Mouse (Mus musculus): ENCODE data around the gene Bag6.

The Bag6 gene

DNA sequence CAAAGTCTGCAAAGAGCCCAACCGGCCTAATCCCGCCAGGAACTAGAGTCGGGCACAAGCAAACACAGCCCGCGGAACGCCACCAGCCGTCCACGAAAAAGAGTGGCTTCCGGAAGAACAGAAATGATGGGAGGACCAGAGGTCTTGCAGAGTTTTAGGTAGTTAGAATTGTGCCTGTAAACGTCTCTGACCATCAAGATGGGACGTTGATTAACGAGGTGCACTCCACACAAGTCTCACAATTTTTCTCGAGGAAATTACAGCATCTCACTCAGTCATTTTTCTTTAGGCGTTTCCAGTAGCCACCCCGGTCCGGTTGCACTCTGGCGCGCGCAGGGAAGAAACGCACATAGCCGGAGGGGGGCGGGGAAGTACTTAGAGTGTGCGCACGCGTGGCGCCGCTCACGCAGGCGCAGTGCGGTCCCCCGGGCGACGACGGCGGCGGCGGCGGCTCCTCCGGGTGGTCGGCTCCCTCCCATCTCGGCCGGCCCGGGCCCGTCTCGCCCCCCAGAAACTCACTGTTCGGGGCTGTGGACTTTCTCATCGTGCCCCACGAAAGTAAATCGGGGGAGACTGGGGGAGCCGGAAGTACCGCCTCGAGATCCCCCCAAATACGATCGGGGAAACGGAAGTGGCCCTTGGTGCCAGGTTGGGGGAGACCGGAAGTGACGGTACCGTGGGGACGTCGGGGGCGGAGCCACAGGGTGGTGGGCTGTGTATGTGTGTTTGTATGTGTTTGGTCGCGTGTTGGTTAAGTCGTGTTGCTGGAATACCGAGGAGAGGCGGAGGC is at the start of gene Bag6:
TSS of gene Bag6 (plus strand) at position 378 of the 790 bp plus-strand sequence.
- DNase-seq: peak; percentile 93 to 94

DNA sequence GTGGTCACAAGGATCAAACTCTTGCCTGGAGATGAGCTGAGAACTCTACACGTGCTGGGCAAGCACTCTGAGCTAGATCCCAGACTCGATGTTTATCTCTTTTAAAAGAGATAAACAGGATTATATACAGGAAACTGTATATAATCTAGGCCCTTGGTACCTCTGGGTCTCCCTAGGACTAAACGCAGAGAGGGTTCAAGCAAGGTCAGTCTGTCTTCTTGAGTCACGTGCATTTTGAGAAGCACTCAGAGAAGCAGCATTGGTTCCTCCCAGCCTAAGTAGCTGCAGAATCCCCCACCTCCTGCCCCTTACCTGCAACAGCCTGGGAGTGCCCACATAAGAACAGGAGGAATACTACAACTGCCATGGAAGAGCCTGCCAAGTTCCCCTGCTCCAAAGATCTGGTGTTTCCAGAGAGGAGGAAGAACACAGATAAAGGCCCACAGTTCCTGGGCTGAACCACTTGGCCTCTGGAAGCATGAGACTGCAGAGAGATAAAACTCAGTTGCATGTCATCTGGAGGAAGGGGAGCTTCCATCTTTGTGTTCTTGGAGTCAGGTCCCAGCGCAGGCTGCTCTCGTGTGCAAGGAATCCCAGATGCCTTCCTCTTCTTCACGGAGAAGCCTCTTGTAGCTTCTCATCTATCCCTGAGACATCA is 49.6 kb upstream of the Bag6 start, which contains the start of gene Ly6g6f:
TSS of gene Ly6g6f (minus strand) at position 403 of the 658 bp plus-strand sequence.
- no peak for DNase-seq

DNA sequence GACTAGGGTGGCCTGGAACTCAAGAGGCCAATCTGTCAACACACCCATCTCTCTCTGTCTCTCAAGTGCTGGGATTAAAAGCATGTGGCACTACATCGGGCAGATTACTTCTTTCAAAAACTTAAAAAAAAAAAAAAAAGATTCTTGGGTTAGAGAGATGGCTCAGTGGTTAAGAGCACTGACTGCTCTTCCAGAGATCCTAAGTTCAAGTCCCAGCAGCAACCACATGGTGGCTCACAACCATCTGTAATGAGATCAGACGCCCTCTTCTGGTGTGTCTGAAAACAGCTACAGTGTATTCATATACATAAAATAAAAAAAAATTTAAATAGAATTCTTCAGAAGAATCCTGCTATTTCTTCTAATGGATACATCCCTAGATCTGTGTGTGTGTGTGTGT is 46.8 kb upstream of the Bag6 start:
- no peak for DNase-seq

DNA sequence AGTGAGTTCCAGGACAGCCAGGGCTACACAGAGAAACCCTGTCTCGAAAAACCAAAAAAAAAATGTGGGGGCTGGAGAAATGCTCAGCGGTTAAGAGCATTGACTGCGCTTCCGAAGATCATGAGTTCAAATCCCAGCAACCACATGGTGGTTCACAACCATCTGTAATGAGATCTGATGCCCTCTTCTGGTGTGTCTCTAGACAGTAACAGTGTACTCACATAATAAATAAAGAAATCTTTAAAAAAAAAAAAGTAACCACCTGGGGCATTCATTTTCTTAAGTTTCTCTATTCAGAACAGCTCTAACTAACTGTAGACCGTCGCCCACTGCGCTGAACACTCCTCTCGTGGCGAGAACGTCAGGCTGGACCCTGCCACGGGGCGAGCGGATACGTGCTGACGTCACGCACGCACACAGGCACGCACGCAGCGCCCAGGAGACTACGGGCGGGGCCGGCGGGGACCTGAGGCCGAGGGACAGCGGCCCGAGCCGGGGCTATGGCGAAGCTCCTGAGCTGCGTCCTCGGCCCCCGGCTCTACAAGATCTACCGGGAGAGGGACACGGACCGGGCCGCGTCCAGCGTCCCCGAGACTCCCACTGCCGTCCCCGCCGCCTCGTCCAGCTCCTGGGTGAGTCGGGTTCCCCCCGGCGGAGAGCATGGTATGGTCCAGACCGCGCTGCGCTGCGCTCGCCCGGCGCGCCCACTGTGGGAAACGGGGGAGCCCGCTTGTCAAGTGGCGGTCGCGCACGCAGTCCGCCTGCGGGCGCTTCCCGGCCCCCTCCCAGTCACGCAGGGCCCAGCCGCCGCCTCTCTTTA is 45.9 kb upstream of the Bag6 start, which contains the start of gene Abhd16a:
TSS of gene Abhd16a (plus strand) at position 439 of the 820 bp plus-strand sequence.
- peak; percentile 93 to 96 for DNase-seq

DNA sequence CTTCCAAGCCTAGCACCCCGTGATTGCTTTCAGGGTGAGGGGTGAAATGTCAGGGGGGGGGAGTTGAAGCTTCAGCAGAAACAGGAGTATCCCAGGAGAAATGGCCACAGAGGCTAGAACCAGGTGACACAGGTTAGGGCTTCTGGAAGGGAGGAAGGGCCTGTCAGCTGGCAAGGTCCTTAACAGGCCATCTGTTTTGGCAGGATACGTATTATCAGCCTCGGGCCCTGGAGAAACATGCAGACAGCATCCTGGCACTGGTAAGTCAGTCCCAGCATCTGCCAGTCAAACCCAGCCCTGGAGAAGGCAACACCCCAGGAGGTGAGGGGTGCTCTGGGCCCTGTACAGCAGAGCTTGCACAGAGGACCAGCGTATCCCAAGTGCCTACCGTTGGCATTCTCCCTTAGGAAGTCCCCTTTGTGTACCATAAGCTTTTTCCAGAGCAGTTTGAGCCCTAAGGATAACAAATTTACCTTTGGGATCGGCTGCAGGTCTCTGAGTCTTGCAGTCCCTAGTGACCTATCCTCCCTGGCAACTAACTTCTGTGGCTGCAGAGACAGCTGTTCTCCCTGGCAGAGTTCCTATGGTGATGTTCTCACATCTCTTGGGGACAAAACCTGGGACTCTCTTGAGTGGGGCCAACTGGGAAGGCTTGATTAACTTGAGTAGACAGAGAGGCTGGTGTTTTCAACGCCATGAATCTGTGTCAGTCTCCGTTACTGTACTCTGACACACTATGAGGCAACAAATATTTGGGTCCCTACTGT is 44.6 kb upstream of the Bag6 start:
- DNase-seq: no peak

DNA sequence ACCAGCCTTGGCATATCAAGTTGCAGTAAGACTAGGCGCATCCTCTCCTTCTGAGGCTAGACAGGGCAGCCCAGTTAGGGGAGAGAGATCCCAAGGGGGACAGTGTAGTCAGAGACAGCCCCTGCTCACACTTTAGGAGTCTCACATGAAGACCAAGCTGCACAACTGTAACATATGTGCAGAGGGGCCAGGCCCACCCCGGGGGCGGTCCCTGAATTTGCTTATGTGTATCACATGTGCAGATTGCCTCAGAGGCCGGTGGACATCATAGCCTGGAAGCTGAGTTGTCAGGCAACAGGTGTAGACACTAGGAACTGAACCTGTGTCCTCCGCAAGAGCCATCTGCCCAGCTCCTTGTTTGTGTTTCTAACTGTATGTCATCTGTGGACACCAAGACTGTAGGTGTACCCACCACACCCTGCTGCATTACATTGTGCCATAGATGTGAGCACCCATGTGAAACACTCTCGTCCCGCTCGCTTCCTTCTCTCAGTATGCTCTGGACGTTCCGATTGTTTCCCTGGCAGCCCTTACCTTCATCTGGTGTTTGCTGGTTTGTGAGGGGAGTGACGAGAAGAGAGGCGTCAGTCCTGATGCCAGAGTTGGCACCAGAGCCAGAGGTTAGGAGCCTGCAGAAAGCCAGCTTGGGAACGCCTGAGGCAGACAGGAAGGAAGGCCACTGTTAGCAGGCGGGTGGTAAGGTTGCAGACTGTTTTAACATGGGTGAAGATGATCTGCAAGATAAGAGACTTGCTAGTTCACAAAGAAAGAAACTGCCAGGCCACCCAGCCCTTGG is 42.4 kb upstream of the Bag6 start:
- DNase-seq: no peak

DNA sequence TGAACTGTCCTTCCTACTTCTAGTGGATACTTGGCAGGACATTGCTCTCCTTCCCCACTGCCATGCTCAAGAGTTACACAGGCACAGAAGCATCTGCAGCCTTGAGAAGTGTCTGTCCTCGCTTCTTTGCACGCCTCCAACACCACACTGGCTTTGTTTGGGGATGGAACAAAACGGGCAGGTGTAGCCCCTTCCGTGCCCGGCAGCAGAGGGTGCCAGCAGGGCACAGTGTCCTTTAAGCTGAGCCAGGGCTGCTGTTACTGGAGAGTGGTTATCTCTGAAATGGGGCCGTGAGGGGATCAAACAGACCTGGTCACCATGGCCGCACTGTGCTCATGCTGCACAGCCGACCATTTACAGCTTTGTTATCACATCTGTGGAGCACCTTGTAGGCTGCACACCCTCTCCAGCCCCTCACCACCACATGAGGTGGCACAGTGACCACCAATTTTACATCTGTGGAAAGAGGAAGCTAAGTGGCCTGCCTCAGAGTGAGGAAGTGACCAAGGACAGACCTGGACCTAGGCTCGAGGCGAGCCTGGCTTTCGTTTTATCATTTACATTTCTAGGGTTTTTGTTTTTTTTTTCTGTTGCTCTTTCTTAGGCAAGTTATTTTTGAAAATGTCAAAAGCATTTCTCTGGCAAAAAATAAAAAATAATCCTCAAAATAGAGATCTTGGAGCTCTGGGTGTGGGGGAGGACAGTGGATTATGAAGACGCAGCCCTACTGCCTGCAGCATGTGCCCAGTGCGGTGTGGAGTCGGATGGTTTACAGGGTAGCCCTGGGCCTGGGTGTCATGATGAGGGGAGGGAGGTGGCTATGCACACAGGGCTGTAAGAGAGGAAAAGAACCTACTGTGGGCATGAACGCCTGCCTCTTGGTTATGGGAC is 40.3 kb upstream of the Bag6 start:
- no peak for DNase-seq

DNA sequence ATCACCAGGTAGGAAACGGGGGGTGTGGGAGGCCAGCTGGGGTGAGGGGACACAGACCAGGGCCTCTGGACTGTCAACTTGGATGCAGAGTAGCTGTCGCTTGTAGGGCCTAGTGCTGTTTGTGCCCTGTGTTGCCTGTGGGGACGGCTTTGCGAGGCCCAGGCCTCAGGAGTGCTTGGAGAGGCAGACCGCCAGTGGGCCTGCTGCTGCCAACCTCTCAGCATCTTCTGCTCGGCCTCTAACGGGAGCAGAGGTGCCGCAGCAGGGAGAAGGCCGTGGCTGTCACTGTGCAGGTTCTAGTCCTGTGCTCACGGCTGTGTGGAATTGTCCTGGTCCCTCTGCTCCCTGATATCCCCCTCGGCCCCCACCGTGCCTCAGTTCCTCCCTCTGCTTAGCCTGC is 38.4 kb upstream of the Bag6 start:
- no peak for DNase-seq

DNA sequence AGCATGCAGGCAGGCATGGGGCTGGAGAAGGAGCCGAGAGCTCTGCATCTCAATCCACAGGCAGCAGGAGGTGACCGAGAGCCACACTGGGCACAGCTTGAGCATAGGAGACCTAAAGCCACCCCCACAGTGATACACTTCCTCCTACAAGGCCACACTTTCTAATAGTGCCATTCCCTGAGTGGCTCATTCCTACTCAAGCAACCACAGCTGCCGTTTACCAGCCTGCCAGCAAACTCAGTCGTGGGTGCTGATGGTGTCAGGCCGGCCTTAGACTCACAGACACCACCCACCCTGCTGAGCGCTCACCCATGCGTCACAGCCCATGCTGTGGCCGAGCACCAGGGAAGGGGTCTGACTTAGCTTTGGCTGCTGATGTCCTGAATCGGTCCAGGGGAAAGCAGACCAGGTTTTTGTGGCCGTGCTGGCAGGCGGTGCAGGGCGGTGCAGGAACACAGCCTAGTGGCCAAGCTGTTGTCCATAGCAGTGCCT is 37.8 kb upstream of the Bag6 start:
- DNase-seq: peak in 1 of 2 experiments; percentile 23

DNA sequence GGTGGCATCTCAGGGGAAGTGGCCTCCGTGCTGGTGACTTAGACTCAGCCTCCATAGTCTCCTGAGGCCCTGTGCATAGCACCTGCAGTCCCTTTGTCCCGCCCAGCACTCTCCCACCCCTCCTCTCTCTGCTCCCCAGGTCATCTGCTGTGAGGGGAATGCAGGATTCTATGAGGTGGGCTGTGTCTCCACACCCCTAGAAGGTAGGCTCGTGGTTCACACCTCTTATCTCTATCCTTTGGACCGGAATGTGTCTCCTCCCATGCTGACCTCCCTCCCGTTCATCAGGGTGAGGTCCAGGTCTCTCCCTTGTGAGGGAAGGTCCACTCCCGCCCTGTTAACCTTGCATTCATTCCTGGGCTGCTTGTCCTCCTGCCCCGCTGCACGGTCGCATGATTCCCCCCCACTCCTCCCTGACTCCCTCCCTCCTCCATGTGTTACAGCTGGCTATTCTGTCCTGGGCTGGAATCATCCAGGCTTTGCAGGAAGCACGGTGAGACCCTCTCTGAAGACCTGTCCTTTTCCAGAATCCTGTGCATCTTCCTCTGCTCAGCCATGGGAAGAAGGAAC is 34.7 kb upstream of the Bag6 start:
- no peak for DNase-seq

DNA sequence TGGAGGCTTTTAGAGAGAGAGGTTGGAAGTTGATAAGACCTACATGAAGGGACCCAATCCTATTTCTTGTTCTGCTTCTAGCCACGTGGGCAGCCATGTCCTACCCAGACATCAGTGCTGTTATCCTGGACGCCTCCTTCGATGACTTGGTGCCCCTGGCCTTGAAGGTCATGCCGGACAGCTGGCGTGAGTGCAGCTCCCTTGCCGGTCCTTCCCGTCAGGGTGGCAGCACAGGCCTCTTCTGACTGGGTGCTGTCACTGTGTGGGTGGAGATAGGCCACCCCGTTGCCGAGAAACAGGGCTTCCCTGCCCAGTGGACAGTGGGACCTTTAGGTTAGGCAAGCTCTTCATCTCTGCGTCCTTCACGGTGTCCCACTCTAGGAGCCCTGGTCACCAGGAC is 33.8 kb upstream of the Bag6 start:
- DNase-seq: no peak

DNA sequence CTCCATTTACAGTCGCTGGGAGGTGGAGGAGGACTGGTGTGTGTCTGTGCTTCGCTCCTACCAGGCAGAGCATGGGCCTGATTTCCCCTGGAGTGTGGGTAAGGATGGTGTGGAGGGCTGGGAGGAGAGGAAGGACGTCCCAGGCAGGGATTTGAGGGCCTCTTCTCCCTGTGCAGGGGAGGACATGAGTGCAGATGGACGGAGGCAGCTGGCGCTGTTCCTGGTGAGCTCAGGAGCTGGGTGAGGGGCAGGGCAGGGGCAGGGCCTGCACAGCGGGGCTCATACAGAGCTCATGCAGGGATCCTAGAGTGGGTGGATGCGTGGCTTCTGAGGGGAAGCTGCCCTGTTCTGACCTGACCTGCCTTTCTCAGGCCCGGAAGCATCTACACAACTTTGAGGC is 32.7 kb upstream of the Bag6 start:
- no peak for DNase-seq

DNA sequence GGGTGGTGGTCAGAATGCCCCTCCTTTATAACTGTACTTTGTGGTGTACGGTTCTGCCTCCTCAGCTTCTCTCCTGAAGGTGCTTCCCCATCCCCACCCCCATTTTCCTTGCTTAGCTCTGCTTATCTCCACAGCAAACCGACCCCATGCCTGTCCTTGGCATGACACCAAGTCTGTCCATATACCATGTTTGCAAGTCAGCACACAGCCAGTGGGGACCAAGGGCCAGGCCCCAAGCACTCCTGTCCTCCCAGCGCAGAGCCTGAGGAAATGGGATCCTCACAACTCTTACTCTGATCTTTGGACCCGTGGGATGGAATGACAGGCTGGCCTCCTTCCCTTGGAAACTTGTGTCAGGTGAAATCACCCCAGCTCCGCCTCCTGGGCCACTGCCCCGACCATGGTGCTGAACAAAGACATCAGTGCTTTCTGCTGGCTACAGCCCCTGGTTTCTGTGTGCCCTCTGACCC is 31.7 kb upstream of the Bag6 start:
- no peak for DNase-seq

DNA sequence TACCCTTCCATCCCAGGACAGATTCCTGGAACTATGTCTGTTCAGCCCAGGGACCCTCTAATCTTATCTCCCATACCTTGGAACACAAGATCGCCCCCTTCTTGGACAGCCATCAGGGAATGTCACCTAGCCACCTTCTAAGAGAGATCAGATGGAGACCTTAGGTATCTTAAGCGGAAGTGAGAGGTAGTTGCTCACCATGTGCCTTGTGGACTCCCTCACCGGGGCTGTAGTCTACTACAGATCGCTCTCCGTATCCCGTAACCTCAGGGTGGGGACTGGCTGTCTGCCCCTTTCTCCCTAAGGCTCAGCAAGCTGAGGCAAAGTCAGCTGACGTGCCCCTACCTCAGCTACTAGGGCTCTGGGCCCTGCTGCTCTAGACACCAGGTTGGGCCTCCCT is 30.9 kb upstream of the Bag6 start:
- no peak for DNase-seq

DNA sequence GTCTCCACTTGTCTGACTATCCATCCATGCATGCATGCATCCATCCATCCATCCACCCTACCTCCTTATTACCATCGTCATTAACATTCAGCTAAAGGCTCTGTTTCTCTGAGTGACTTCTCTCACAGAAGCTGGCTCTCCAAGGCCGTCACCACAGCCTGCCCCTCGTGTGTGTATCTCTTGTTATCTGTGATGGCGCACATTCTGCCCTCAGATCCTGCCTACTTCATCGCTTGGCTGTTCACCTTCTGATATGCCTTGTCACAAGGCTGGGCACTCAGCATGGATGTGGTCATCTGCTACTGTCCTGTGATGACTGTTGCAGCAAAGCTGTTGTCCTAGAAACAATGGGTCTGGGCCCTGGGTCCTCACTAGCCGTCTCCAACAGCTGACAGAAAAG is 30.2 kb upstream of the Bag6 start:
- no peak for DNase-seq

DNA sequence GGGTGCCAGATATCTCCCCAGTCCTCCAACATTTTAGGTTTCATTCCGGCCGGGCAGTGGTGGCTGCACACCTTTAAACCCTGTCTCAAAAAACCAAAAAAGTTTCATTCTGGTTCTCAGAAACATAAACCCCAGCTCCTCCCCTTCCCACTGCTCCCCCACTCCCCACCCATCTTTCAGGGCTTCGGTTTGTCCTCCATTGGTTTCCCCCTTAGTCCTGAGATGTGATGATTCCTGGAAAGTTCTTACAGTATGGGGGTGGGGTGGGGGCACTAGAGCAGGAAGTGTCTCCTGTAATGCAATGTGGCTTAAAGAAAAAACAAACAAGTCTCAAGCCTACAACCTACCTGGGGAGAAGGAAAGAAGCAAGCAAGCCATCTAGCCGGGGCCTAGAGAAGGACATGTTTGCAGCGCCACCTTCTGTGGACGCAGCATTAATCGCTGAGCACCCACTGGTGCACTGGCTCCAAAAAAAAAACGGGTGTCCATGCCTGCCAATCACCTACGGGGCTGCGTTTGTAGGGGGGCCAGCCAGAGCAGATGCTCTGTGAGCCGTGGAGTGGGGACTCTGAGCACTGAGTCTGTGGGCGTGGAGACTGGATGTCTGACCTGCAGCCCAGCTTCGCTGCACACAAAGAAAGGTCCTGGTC is 29.1 kb upstream of the Bag6 start:
- peak; percentile 30 to 46 for DNase-seq

DNA sequence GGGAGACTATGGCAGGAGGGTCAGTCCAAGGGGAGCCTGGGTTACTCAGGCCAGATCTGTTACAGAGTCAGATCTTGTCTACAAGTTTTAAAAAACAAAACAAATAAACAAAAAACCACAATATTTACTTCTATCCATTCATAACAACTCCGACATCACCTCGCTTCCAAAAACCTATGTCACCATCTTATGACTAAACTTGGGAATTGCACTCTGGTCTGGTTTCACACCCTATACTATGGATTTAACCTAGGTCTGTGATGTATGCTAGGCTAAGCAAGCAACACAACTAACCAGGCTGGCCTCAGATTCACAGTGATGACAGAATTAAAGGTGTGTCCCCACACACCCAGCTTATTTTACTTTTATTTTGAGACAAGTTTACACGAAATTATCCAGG is 28.5 kb upstream of the Bag6 start:
- no peak for DNase-seq

DNA sequence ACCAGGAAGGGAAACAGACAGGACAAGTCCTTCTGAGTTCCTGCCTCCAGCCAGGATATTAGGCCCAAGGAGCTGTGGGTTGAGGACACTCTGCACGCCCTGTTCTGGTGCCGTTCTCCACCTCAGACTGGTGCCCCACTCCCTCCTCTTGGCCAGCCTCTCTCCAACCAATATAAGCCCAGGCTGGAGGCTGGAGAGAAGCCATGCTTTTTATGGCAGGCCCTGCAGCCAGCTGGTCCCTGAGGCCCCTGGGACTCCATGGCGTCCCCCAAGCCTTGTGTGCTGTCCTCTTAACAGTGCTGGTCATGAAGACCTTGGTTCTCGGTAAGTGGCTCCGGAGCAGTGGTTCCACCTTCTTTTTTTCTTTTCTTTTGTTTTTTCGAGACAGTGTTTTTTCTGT is 26.9 kb upstream of the Bag6 start, which contains the start of gene Ly6g5c:
TSS of gene Ly6g5c (plus strand) at position 183 of the 400 bp plus-strand sequence.
- no peak for DNase-seq

DNA sequence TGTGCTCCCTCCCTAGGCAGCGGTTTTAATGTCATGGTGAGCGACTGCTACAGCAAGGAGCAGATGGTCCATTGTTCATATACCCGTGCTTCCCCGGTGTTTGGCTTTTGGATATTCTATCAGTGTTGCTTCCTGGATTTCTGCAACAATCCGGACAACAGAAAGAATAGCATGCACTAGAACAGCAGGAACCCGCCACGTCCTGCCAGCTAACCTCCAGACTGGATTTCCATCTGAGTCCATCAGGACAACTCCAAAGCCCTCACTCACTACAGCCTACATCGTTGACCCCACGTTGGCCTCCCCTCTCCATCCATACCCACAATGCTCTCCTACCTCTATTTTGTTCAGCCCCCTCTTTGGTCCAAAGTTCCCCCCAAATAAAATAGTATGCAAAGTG is 23.2 kb upstream of the Bag6 start:
- DNase-seq: no peak
